Mouse (Mus musculus) forebrain, embryonic 16.5 days (tissue): ENCODE results near the gene Tgif1. TPM values are rescaled to one million over a fixed set of nuclear protein-coding genes. Genes with fewer than 3 reads are reported as not detected.

ENCODE experiments used
- ATAC-seq: fragments of 200-750 bp; cut with Nextera tagmentation; 2 replicates; pipeline ENCODE4 v1.8.0; 2017; ENCODE audit warnings: mild to moderate bottlenecking, moderate library complexity
- H3K27ac ChIP-seq: fragments of 300-500 bp; sonication (generic); 2 replicates; pipeline ENCODE4 v1.5.1; 2014; ENCODE audit warnings: low read length, control low read depth
- H3K27me3 ChIP-seq: fragments of 300-500 bp; sonication (generic); replicated peaks from 2 replicates; pipeline ENCODE4 v1.6.1; 2014; ENCODE audit warnings: low read length; ENCODE audit not compliant: control insufficient read depth, insufficient read depth
- H3K36me3 ChIP-seq: fragments of 300-500 bp; sonication (generic); 2 replicates; pipeline ENCODE4 v1.6.1; 2014; ENCODE audit not compliant: control insufficient read depth, insufficient read depth
- H3K4me1 ChIP-seq: fragments of 300-500 bp; sonication (generic); replicated peaks from 2 replicates; pipeline ENCODE4 v1.6.1; 2014; ENCODE audit warnings: low read length; ENCODE audit not compliant: control insufficient read depth, insufficient read depth
- H3K4me2 ChIP-seq: fragments of 300-500 bp; sonication (generic); 2 replicates; pipeline ENCODE4 v1.6.1; 2014; ENCODE audit warnings: mild to moderate bottlenecking, low read length, control low read depth
- H3K4me3 ChIP-seq: fragments of 300-500 bp; sonication (generic); replicated peaks from 2 replicates; pipeline ENCODE4 v1.5.1; 2014; ENCODE audit warnings: mild to moderate bottlenecking, low read length, control low read depth
- H3K9ac ChIP-seq: fragments of 300-500 bp; sonication (generic); replicated peaks from 2 replicates; pipeline ENCODE4 v1.6.1; 2014; ENCODE audit warnings: low read depth, low read length, control low read depth
- H3K9me3 ChIP-seq: fragments of 300-500 bp; sonication (generic); 2 replicates; pipeline ENCODE4 v1.6.1; 2016; ENCODE audit warnings: low read length; ENCODE audit not compliant: control insufficient read depth
- WGBS: fragments of 180-500 bp; shearing (Covaris S2); extraction: QIAGEN DNeasy Blood & Tissue Kit; methylation state at CpG from one replicate; pipeline ENCODE4 v1.1.7; 2014; 5-methylcytosine and 5-hydroxymethylcytosine counted together
- polyA plus RNA-seq: library from polyadenylated mRNA; unstranded; fragments of >200 nt; fragmentation: Nextera tagmentation; extraction: Ambion mirVana; gene quantifications from 2 replicates; pipeline ENCODE4 v1.2.1, GENCODE M21; 2015

Gene Tgif1
- polyA plus RNA-seq = 9.7 and 11.8 TPM in 2 replicates

GRCm38 (mm10) chr17:70853436-70853905 is at the start of gene Tgif1:
TSS of gene Tgif1 (minus strand) at chr17:70853546.
- H3K27me3 ChIP-seq = peaks cover 7% of the 10 kb centered on the region; the same call in 1 of the 2 replicates

GRCm38 (mm10) chr17:70900660-70901059 is 47.3 kb upstream of the Tgif1 start:
- Histone ChIP-seq H3K27ac (no peak overlapping the region), H3K4me1 (no peaks in the 10 kb centered on the region), H3K4me3 (no peak overlapping the region), H3K27me3 (no peaks in the 10 kb centered on the region), H3K9ac (no peak overlapping the region), H3K36me3 (no peaks in the 10 kb centered on the region), H3K9me3 (no peaks in the 10 kb centered on the region), H3K4me2 (no peak overlapping the region)
- ATAC-seq = no peak
- 83% methylated on average over 10 of the region's 10 CpGs for WGBS

More at GRCm38 (mm10) chr17:70853436-70853905, at the start of gene Tgif1:
- H3K27ac ChIP-seq = peak within 1 kb of the TSS; percentile 72
- peaks cover 50% of the 10 kb centered on the region for H3K4me1 ChIP-seq
- no peaks in the 10 kb centered on the region for H3K36me3 ChIP-seq
- H3K9ac ChIP-seq = peak within 1 kb of the TSS; percentile 62
- ATAC-seq = peak; percentile 5; the same call in 1 of the 2 replicates
- no peaks in the 10 kb centered on the region for H3K9me3 ChIP-seq
- peak within 1 kb of the TSS; percentile 87 for H3K4me2 ChIP-seq
- under 1% methylated on average over 29 of the region's 29 CpGs for WGBS
- peak within 1 kb of the TSS; percentile 56 for H3K4me3 ChIP-seq

DNA sequence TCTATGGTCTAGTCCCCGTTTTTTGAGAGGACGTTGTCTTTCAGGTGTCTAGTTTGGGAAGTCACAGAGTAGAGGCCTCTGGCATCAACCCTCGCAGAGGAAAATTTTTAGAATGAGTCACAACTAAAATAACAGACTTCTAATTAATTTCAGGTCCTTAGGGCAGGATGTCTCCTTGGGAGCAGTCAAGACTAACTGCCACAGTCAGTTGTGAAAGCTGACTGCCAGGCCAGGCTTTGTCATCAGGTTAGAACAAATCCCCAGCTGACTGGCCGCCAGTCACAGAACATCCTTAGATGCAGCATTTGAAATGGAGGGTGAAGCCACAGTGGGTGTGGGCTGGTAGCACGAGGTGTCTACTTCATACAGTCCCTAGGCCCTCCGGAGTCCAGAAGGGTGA is 46.3 kb upstream of the Tgif1 start:
- no peaks in the 10 kb centered on the region for H3K4me1 ChIP-seq
- H3K36me3 ChIP-seq = no peaks in the 10 kb centered on the region
- no peak overlapping the region for H3K4me3 ChIP-seq
- ATAC-seq = no peak
- no peak overlapping the region for H3K4me2 ChIP-seq
- H3K9me3 ChIP-seq = no peaks in the 10 kb centered on the region
- 92% methylated on average over 6 of the region's 6 CpGs for WGBS
- no peak overlapping the region for H3K9ac ChIP-seq
- H3K27me3 ChIP-seq = no peaks in the 10 kb centered on the region
- H3K27ac ChIP-seq = no peak overlapping the region

- no peak overlapping the region for H3K4me3 ChIP-seq
- H3K4me1 ChIP-seq = no peaks in the 10 kb centered on the region
- H3K4me2 ChIP-seq = no peak overlapping the region
- peak; percentile 80 for ATAC-seq
- no peaks in the 10 kb centered on the region for H3K27me3 ChIP-seq
- WGBS = 76% methylated on average over 9 of the region's 9 CpGs
- H3K9ac ChIP-seq = no peak overlapping the region
- no peak overlapping the region for H3K27ac ChIP-seq
- H3K36me3 ChIP-seq = no peaks in the 10 kb centered on the region
- H3K9me3 ChIP-seq = no peaks in the 10 kb centered on the region
Observed at GRCm38 (mm10) chr17:70894867-70895266, 41.5 kb upstream of the Tgif1 start.

DNA sequence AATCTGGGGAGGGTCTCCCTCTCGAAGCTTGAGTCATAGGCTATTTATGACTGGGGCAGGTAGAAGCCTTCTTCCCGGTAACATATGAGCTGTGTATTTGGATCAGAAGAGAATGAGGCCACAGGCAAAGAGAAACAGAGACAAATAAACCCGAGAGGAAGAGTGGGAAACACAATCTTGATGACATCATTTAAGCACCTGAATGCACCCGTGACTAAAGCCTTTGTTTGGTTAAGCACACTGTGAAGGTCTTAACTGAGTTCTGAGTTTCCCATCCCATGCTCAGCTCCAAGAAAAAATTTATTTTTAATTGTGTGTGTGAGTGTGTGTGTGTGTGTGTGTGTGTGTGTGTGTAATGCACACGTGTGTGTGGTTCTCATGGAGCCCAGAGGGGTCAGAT is 39.8 kb upstream of the Tgif1 start:
- no peak overlapping the region for H3K27ac ChIP-seq
- no peaks in the 10 kb centered on the region for H3K9me3 ChIP-seq
- no peaks in the 10 kb centered on the region for H3K27me3 ChIP-seq
- H3K4me1 ChIP-seq = no peaks in the 10 kb centered on the region
- 72% methylated on average over 5 of the region's 5 CpGs for WGBS
- no peak overlapping the region for H3K4me3 ChIP-seq
- no peaks in the 10 kb centered on the region for H3K36me3 ChIP-seq
- ATAC-seq = no peak
- H3K9ac ChIP-seq = no peak overlapping the region
- no peak overlapping the region for H3K4me2 ChIP-seq

DNA sequence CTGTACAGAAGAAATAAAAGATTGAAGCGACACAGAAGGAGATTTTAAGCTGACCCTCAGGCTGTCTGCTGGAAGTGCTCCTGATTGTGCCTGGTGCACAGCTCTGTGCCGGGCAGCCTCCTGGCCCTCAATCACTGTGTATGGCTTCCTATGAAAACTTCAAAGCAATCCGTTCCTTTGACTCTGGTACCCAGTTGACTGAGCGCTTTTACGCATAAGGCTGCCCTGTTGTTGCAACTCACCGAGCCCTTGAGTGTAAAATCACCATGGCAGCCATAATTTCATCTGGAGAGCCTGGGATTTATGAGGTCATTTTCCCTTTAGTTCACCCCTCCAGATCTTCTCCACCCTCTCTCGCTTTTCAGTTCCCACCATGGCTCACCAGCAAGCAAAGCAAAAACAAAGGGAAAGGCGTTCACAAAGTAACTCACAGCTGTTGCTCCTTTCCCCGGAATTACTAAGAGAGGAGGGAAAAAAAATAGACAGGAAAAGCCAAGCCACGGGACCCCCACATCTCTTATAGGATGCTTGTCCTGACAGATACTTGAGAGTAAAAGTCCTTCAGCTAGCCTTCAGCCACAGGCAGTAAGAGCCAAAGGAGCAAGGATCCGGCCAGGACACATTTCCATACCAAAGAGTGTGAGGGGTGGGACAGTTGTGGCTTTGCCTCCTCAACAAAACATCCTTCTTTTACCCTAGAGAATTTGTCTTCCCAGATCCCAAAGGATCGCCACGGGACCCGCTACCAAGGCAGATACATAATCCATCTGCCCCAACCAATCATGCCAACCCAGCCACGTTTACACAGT is 39.1 kb upstream of the Tgif1 start:
- H3K27ac ChIP-seq = no peak overlapping the region
- no peak for ATAC-seq
- no peaks in the 10 kb centered on the region for H3K4me1 ChIP-seq
- H3K4me3 ChIP-seq = no peak overlapping the region
- H3K36me3 ChIP-seq = no peaks in the 10 kb centered on the region
- H3K9me3 ChIP-seq = no peaks in the 10 kb centered on the region
- H3K9ac ChIP-seq = no peak overlapping the region
- no peak overlapping the region for H3K4me2 ChIP-seq
- no peaks in the 10 kb centered on the region for H3K27me3 ChIP-seq
- WGBS = 34% methylated on average over 15 of the region's 15 CpGs

DNA sequence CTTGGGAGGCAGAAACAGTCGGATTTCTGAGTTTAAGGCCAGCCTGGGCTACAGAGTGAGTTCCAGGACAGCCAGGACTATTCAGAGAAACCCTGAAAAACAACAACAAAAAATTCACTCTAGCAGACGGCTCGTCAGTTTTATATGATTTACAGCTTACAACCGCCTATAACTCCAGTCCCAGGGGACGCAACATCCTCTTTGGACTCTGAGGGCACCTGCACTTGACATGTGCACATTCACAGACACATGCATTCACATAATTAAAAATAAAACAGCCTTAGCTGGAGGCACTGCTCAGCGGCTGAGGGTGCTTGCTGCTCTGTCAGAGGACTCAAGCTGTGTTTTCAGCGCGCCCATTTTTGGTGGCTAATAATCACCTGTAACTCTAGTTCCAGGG is 37.2 kb upstream of the Tgif1 start:
- no peaks in the 10 kb centered on the region for H3K27me3 ChIP-seq
- WGBS = 89% methylated on average over 8 of the region's 8 CpGs

GRCm38 (mm10) chr17:70888657-70889056 is 35.3 kb upstream of the Tgif1 start:
- WGBS = 88% methylated on average over 10 of the region's 10 CpGs
- H3K27me3 ChIP-seq = no peaks in the 10 kb centered on the region
- H3K9me3 ChIP-seq = no peaks in the 10 kb centered on the region
- H3K4me1 ChIP-seq = no peaks in the 10 kb centered on the region
- H3K4me2 ChIP-seq = no peak overlapping the region
- no peak overlapping the region for H3K4me3 ChIP-seq
- no peak overlapping the region for H3K27ac ChIP-seq
- H3K36me3 ChIP-seq = no peaks in the 10 kb centered on the region
- no peak for ATAC-seq
- H3K9ac ChIP-seq = no peak overlapping the region

More for the DNA sequence above, 37.2 kb upstream of the Tgif1 start:
- Histone ChIP-seq H3K4me3 (no peak overlapping the region), H3K27ac (no peak overlapping the region), H3K4me2 (no peak overlapping the region), H3K4me1 (no peaks in the 10 kb centered on the region), H3K9me3 (no peaks in the 10 kb centered on the region), H3K9ac (no peak overlapping the region), H3K36me3 (no peaks in the 10 kb centered on the region)
- ATAC-seq = no peak

GRCm38 (mm10) chr17:70887848-70888247 is 34.5 kb upstream of the Tgif1 start:
- ATAC-seq = no peak
- WGBS = 91% methylated on average over 9 of the region's 9 CpGs

More at GRCm38 (mm10) chr17:70887848-70888247, 34.5 kb upstream of the Tgif1 start:
- no peak overlapping the region for H3K27ac ChIP-seq
- no peaks in the 10 kb centered on the region for H3K4me1 ChIP-seq
- no peak overlapping the region for H3K9ac ChIP-seq
- no peak overlapping the region for H3K4me3 ChIP-seq
- no peaks in the 10 kb centered on the region for H3K36me3 ChIP-seq
- no peaks in the 10 kb centered on the region for H3K9me3 ChIP-seq
- H3K27me3 ChIP-seq = no peaks in the 10 kb centered on the region
- H3K4me2 ChIP-seq = no peak overlapping the region
